Mouse (Mus musculus): ENCODE measurements around the gene Gm42791.

DNA sequence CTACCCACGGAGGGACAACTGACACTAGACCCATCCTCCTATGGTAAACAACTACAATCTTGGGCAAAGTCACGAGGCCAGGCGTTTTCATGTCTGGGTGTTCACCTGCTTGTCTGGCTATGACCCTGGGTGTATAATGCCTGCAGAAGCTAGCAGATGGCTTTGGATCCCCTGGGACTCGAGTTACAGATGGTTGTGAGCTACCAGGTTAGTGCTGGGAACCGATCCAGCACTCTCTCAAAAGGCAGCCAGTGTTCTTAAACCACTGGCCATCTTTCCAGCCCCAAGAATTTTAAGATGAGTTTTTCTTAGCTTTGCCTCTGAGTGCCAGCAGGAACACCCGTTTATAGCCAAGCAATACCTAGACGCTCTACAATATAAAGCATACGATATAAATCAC lies 111.3 kb downstream of the Gm42791 start:
- TF ChIP-seq CTCF (IDR thresholded peaks at IDR 0.05; ENCODE audit: low read depth) (no peak), EP300 (IDR thresholded peaks at IDR 0.05; ENCODE audit: low read depth) (no peak)
